Mouse (Mus musculus): ENCODE results near the gene Rab37.

Rab37 gene

DNA sequence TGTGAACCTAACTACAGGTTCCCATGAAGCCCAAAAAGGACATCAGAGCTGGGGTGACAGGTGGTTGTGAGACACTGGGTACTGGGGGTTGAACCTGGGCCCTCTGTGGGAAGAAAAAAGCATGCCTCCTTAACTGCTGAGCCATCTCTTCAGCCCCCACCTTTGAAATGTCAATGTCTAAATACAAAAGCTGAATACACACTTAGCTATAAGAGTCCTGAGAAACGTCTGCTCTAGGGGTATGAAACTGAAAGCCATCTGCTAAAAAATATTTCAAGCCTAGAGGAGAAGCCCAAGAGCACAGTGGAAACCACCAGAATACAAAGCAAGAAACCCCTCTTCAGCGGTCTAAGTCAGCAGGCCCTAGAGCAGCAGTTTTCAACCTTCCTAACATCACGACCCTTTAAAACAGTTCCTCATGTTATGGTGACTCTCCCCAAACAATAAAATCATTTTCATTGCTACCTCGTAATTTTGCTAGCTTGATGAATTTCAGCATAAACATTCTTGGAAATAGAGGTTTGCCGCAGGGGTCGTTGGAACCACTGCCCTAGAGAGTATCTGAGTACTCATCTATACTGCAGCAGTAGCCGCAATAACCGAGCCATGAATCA is 40.6 kb downstream of the Rab37 start:
- DNase-seq (ENCODE audit: low read depth, low spot score): no peak

DNA sequence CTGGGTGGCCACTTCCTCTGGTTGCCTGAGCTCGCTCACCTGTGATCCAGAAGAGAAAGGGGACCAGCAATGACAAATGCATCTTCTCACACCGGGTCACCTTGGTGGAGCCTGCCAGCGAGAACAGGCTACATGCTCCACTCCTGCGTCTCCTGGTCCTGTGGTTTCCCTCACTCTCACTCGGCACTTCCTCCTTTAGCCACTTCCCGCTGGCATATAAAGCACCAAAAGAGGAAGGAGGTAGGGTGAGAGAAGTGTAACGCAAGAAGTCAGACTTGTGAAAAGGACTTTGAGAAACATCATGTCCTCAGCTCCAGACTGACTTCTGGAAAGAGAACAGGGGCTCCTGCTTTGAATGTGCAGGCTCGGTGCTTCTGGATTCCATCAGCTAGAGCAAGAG is 42.6 kb downstream of the Rab37 start, which contains the start of gene Cd300lf:
Gene Cd300lf (minus strand): TSS at position 193 of the 400 bp plus-strand sequence.
- DNase-seq (ENCODE audit: low read depth, low spot score): no peak

DNA sequence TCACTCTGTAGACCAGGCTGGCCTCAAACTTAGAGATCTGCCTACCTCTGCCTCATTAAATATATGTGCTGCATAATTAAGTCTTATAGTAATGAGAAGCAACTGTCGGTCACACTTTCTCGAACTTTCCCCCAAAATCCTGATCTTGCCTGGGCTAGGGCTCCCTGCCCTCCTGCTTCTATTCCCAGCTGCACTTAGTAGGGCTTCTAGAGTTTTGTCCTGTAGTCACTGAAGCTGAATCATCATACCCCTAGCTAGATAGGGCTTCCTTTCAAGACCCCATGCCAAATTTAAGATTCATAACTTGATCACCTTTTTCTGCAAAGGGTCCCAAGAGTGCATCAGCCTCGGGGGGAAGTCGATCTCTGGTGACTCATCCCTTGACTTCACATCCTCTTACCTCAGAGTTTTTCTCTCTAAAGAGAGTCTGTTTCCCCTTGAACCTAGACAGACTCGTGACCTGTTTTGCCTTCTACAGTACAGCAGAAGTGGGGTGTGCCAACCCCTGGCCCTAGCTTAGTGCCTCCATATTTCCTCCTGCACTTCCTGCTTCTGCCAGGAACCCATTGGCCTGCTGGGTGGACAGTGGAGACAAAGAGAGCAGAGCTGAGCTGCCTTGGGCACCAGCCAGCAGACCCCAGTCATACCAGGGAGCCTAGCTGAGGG is 47.5 kb downstream of the Rab37 start:
- DNase-seq (ENCODE audit: low read depth, low spot score): no peak

DNA sequence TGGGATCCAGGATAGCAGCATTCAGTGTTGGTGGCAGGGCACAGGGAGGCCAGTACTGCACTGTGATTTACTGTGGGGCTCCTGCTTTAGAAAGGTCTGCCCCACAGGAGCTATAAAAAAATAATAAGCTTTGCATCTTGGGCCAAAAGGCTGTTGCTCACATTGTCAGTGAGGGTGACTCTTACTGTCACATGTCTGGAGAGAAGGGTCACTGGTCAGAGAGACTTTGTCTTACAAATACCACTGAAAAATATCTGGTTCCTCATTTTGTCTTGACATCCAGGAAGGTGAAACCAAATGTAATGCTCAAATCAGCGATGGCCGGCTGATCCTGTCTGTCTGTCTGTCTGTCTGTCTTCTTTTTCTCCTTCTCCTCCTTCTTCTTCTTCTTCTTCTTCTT is 50.7 kb downstream of the Rab37 start:
- DNase-seq (ENCODE audit: low read depth, low spot score): no peak

DNA sequence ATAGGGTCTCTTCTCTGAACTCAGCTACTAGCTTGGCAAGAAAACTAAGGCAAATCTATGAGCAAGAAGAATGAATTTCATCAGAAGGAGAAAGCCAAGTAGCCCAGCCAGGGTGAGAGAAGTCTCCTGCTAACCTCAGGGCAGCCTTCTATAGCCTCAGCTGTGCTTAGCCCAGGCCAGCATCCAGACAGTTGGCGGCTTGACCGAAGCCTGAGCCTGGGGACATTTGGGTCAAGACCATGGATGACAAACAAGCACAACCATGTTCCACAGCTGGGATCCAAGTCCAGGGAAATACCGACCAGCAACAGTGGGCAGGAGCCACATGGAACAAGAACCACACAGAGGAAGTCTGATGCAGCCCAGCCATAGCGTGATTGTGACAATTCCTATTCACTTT is 56.6 kb downstream of the Rab37 start:
- DNase-seq (ENCODE audit: low read depth, low spot score): no peak

DNA sequence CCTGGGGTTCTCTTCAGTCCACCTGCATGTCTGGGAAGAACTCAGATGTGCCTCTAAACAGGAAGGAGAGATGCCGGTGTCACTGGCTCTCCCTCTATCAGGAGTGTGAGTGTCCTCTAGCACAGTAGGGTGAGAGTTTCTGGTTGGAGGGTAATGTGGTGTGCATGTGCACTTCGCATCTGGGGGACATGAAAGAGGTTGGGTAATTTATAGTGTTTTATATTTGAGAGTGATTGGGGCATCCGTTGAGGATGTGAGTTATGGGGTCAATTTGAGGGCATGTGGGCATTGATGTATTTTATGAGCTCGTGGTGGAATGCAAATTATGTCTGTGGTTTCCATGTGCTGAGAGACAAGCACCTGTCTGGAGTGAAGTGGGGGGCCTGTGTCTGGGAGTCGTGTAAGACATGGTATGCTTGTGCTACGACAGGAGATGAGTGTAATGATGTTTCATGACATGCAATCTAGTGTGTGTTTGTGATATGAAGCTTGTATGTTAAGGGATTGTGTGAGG is 59.6 kb downstream of the Rab37 start:
- no peak for DNase-seq (ENCODE audit: low read depth, low spot score)

DNA sequence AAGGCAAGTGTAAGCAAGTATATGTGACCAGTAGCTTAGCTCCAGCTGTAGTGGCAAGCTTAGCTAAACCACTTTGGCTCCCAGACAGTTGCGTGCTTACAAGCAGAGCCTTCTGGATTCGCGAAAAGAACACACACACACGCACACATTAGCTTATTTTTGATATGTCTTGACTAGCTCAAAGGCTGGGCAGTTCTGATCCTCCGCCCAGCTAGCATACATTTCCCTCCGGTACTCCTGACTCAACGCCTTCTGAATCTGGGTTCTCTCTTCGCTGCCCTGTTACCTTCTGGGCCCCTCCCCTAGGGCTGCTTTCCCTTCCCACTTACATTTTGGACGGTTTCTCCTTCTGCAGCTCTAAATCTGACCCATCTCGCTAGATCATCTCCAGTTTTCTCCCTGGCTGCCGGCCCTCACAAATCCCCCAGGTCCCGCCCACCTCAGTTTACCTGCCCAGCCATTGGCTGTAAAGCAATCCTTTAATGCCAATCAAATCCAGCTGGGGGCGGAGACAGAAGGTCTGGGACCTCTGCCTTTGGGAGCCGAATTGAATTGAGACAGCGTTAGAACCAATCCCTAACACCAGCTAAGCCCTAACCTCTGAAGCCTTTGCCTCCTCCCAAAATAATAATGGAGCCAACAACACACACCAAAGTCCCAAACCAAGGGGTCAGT is 60.7 kb downstream of the Rab37 start:
- peak; percentile 93 for DNase-seq (ENCODE audit: low read depth, low spot score)

DNA sequence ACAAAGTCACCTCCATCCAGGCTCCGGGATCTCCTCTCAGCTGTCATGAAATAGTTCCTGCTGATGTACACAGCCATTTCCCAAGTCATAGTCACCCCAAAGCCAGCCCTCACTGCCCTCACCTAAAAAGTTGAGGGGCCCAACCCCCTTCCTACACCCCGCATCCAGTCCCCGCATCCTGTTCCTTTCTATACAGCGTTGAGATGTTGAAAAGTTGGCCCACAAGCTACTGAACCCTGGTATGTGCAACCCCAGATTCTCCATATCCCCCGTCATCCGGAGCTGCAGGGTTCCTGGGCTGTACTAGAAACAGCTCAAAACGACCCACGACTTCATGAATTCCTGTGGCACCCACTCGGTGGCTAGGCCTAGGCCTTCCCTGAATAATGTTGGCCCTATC is 61.9 kb downstream of the Rab37 start:
- DNase-seq (ENCODE audit: low read depth, low spot score): no peak

DNA sequence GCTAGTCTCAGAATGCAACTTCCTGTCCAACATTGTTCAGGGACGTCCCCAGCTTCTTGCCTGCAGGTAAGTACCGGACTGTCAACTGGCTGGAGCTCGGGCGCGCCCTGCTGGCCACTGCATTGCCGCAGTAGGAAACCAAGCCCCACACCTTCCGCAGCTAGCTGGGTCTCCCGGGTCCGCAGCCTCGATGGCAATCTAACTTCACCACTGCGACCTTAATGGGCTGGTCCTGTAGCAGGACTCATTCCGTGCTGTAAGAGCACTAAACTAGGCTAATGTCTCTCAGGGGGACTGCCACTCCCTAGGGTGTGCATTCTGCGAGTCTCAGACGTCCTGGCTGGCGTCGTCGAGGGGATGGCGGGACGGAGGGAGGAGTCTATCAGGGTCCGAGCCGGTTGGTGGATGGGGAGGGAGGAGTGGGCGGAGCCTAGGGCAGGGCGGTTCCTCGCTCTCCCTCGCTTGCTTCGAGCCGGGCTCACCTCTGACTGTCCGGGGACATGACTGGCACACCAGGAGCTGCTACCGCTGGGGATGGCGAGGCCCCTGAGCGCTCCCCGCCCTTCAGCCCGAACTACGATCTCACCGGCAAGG is 62.6 kb downstream of the Rab37 start:
- peak; percentile 96 for DNase-seq (ENCODE audit: low read depth, low spot score)

DNA sequence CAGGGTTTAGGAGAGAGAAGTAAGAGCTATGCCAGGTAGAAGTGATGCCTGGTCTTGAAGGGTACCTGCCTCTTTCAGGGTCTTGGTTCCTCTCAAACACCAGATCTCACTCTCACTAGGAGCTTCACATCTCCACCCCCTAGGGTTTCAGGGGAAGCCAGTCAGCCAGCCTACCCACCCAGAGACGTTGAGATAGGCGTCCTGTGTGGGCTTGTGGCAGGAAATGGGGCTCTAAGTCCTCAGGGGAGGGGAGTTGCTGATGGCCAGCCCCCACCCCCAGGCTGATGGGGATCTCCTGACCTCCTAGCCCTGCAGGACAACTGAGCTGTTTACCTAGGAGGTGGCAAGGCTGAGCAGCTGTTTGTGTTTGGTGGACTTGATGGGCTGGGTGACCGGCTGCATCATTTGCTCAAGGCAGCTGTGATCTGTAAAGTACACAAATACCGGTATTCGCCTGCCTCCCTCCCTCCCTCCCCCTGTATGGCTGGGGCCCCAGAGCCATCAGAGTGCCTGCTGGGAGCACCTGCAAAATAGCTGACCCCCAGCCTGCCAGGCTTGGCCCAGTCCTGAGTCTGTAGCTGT is 63.9 kb downstream of the Rab37 start:
- no peak for DNase-seq (ENCODE audit: low read depth, low spot score)

DNA sequence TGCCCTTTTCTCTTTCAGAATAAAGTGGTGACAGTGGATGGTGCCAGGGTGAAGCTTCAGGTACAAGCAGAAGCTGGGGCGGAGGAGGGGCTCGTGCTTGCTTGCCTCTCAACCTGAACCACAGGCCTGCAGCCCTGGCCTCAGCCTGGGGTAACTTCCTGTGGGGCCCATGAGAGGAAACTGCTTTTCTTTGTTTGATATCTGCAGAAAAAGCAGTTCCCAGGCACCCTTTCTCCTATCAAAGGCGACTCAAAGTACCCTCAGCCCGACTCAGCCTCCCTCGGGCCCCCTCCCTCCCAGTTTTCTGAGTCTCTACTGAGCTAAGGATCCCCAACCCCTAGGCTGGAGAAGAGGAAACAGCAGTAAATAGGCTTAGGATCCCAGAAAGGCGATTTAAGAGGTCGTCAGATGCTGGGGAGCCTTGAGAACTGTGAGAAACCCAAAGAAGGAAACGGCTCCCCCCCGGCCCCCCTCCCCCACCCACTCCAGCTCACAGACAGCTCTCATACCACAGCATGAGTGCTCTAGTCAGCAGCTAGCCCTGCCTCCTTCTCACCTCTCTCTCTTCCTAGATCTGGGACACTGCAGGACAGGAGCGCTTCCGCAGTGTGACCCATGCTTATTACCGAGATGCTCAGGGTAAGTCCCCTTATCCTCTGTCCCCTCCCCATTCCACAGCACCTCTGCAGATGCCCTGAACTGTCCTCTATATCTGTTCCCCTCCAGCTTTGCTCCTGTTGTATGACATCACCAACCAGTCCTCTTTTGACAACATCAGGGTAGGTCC is 66.9 kb downstream of the Rab37 start:
- no peak for DNase-seq (ENCODE audit: low read depth, low spot score)

DNA sequence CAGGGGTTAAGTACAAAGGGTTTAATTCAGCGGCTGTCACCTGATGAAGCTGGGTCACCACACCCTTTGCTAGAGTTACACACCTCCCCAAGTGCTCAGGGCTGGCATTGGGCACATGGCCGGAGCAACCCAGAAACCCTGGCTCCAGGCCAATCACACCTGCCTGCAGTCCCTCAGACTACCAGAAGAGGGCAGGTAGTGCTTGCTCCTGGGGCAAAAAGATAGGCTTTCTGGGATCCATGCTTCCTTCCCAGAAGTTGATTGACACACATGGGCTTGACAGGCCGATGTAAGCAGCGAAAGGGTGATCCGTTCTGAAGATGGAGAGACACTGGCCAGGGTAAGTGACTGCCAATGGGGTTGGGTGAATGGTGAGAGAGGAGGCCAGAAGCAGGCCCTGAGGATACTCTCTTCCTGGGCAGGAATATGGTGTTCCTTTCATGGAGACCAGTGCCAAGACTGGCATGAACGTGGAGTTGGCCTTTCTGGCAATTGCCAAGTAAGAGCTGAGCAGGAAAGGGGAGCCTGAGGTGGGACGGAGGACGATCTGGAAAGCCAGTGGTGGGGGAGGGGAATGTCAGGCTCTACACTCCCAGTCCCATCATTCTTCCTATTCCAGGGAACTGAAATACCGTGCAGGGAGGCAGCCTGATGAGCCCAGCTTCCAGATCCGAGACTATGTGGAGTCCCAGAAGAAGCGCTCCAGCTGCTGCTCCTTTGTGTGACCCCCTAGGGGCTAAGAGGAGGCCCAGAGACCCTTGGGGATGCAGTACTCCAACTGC is 69.0 kb downstream of the Rab37 start:
- peak; percentile 89 for DNase-seq (ENCODE audit: low read depth, low spot score)

DNA sequence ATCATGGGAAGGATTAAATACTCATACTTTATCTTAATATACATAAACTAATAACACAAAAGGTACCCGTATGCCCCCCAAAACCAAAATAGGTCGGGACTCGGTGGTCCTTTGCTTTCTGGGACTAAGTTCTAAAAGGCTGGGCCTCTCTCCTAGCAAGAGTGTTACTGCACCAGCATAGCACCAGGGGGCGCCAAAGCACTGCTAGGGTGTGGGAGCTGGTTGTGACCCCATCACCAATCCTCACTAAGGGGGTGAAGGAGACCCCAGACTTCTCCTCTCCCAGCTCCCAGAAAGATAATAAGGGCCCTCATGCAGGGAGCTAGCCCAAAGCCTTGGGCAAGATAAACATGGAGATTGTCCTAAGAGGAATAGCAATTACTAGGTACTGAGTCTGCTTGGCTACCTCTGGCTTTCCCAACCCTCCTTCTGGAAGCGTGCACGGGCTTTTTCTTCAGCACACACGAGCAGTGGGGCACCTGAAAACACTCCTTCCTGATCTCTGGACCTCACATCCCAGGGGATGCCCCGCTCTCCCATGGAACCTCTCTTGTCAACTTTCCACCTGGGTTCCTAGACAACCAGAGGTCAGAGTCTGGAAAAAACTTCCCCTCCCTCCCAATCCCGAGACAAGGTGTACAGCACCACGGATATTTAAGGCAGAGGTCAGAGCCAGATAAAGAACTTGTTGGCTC is 69.8 kb downstream of the Rab37 start:
- DNase-seq (ENCODE audit: low read depth, low spot score): peak; percentile 79

DNA sequence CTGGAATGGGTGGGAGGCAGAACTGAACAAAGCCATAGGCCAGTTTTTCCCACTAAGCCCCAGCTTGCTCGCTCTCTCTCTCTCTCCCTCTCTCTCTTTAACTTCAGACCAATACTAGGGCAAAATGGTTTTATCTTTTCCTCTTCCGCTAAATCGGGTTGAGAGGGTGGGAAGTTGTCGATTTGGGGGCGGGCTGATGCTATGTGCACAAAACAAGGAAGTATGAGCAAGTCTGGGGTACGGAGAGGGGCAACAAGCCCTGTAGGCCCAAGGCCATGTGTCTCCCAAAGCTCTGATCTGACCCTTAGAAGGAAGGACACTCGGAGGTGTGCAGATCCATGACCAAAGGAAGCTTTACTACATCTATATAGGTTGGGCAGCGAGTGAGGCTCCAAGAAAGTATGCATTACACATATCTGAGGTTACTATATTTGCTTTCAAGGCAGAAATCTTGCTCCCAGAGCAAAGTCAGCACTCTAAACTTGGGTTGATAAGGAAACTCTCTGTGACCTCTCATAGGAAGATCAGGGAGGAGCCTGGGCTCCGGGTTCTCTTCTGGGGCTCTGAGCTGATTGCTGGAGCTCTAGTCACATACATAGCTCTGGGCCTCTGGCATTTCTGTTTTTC is 70.5 kb downstream of the Rab37 start:
- no peak for DNase-seq (ENCODE audit: low read depth, low spot score)

DNA sequence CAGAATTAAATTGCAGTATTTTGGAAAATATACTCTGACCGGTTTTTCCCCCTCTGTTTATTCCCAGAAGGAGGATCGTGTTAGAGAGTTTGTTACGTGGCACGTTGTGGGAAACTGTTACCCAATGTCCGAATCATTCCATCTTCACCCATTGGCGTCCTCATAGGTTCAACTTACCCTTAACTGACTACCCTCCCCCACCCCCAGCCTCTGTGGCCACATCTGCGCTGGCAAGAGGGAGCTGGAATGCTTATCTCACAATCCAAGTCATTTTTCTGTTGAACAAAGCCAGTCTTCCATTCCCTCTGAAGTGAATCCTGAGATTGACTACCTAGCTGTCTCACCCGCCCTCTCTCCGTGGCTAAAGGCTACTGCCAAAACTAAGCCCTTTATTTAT is 71.0 kb downstream of the Rab37 start:
- no peak for DNase-seq (ENCODE audit: low read depth, low spot score)

DNA sequence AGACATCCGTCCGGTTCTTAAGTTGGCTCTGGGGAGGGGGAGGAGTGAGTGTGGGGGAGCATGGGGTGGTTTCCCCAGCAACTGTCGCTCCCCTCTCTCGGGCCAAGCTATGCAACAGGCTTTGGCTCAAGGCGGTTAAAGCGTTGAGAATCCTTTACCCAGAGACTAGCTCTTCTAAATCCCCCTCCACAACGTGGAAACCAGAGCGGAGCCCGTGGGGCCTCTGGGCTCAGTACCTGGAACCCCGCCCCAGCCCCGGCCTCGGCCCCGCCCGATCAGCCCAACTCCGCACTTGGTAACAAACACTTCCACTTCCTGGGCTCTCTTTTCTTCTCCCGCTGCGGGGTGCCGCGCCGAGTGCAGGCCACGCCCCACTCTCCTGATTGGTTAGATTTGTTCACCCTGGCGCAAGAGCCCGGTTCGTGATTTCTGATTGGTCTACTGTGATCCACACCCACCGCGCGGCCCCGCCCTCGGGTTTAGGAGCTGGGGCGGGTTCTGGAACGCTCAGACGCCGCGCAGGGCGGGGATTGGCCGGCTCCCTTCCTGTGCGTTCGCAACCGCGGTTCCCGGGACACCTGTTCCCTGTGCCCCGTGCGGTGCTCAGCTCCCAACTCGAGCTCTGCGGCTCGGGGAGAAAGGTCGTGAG is 71.7 kb downstream of the Rab37 start, which contains the start of gene Slc9a3r1:
Gene Slc9a3r1 (plus strand): TSS at position 510 of the 649 bp plus-strand sequence.
- peak; percentile 99 for DNase-seq (ENCODE audit: low read depth, low spot score)

DNA sequence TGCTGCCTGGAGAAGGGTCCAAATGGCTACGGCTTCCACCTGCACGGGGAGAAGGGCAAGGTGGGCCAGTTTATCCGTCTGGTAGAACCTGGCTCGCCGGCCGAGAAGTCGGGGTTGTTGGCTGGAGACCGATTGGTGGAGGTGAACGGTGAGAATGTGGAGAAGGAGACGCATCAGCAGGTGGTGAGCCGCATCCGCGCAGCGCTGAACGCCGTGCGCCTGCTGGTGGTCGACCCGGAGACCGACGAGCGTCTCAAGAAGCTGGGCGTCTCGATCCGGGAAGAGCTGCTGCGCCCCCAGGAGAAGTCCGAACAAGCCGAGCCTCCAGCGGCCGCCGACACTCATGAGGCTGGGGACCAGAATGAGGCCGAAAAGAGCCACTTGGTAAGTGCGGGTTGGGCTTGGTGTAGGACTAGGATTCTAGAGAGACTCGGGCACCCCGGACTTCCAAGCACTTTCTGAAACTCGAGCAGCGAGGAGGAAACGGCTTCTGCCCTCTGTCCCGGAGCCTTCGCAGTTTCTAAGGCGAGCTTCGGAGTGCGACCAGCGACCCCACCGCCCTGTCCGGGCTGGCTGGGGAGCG is 72.4 kb downstream of the Rab37 start:
- DNase-seq (ENCODE audit: low read depth, low spot score): peak; percentile 77

DNA sequence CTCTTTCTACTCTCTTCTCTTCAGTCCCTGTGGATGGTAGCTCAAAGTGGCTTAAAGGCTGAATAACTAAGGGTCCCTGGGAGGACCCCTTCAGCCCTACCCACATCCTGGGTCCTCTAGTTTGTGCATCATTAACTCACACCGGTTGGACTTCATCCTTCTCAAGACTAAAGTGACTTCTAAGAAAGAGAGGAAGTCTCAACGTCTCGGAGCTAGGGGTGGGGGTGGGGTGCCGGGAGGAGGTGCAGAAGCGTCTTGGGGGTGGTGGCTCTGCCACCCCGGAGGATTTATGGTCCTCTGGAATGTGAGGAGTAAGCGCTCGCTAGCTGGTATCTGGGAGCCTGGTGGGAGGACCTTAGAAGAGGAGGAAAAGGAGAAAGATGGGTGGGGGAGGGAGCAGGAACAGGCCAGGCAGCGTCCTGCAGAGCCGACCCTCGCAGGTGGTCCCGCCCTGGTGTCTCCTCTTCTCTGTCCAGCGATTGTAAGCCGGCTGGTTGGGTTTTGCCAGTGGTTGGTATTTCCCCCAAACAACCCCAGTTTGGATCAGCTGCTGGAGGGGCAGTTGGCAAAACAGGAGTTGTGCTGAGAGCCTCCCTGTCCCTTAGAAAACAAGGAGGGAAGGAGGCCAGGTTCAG is 73.2 kb downstream of the Rab37 start:
- peak; percentile 46 for DNase-seq (ENCODE audit: low read depth, low spot score)
